Mouse (Mus musculus) megakaryocyte, embryonic 14.5 days (primary cell): ENCODE results near the gene Sae1.

Source experiments
- FLI1 ChIP-seq: IDR thresholded peaks from 2 replicates; pipeline ENCODE4 v1.6.1; 2012; ENCODE audit warnings: low read length, inconsistent platforms, mixed read lengths
- GATA1 ChIP-seq: IDR thresholded peaks from 3 replicates; pipeline ENCODE4 v1.6.1; 2012; ENCODE audit warnings: mixed read lengths, low read length, inconsistent platforms, borderline replicate concordance

GRCm38 (mm10) chr7:16286026-16286961, 101.3 kb downstream of the Sae1 start, which contains the start of gene Ccdc9:
- TF ChIP-seq GATA1: no peak
- peak; percentile 98 for TF ChIP-seq FLI1
